Mouse (Mus musculus) limb, embryonic 12.5 days (tissue): ENCODE results near the gene Prr3. TPM values are rescaled to one million over a fixed set of nuclear protein-coding genes. Genes with fewer than 3 reads are reported as not detected.
A peak's percentile ranks its signal among the peaks of the same experiment; 100 is the strongest.

Experiments
- ATAC-seq: fragments of 200-750 bp; cut with Nextera tagmentation; 2 replicates; pipeline ENCODE4 v1.8.0; 2017; ENCODE audit warnings: low read depth, moderate TSS enrichment; ENCODE audit not compliant: insufficient number of reproducible peaks, insufficient read depth, low FRiP score, low TSS enrichment
- H3K27ac ChIP-seq: fragments of 300-500 bp; sonication (generic); 2 replicates; pipeline ENCODE4 v1.5.1; 2016; ENCODE audit warnings: mild to moderate bottlenecking, moderate library complexity
- H3K27me3 ChIP-seq: fragments of 300-500 bp; sonication (generic); 2 replicates; pipeline ENCODE4 v1.6.1; 2016; ENCODE audit warnings: mild to moderate bottlenecking, moderate library complexity
- H3K36me3 ChIP-seq: fragments of 300-500 bp; sonication (generic); 2 replicates; pipeline ENCODE4 v1.6.1; 2016; ENCODE audit warnings: mild to moderate bottlenecking, moderate library complexity
- H3K4me1 ChIP-seq: fragments of 300-500 bp; sonication (generic); replicated peaks from 2 replicates; pipeline ENCODE4 v1.6.1; 2016
- H3K4me2 ChIP-seq: fragments of 300-500 bp; sonication (generic); 2 replicates; pipeline ENCODE4 v1.6.1; 2016; ENCODE audit warnings: mild to moderate bottlenecking, moderate library complexity
- H3K4me3 ChIP-seq: fragments of 300-500 bp; sonication (generic); replicated peaks from 2 replicates; pipeline ENCODE4 v1.5.1; 2016; ENCODE audit warnings: mild to moderate bottlenecking
- H3K9ac ChIP-seq: fragments of 300-500 bp; sonication (generic); replicated peaks from 2 replicates; pipeline ENCODE4 v1.6.1; 2016; ENCODE audit warnings: mild to moderate bottlenecking, moderate library complexity
- H3K9me3 ChIP-seq: fragments of 300-500 bp; sonication (generic); 2 replicates; pipeline ENCODE4 v1.6.1; 2016; ENCODE audit warnings: mild to moderate bottlenecking, moderate library complexity
- WGBS: fragments of 180-500 bp; shearing (Covaris S2); methylation state at CpG from one replicate; pipeline ENCODE4 v1.1.7; 2016; 5-methylcytosine and 5-hydroxymethylcytosine counted together
- polyA plus RNA-seq: library from polyadenylated mRNA; unstranded; fragments of >200 nt; fragmentation: Nextera tagmentation; extraction: Ambion mirVana; gene quantifications from 2 replicates; pipeline ENCODE4 v1.2.1, GENCODE M21; 2016

Gene Prr3
- polyA plus RNA-seq = 39.0 and 46.2 TPM in 2 replicates

DNA sequence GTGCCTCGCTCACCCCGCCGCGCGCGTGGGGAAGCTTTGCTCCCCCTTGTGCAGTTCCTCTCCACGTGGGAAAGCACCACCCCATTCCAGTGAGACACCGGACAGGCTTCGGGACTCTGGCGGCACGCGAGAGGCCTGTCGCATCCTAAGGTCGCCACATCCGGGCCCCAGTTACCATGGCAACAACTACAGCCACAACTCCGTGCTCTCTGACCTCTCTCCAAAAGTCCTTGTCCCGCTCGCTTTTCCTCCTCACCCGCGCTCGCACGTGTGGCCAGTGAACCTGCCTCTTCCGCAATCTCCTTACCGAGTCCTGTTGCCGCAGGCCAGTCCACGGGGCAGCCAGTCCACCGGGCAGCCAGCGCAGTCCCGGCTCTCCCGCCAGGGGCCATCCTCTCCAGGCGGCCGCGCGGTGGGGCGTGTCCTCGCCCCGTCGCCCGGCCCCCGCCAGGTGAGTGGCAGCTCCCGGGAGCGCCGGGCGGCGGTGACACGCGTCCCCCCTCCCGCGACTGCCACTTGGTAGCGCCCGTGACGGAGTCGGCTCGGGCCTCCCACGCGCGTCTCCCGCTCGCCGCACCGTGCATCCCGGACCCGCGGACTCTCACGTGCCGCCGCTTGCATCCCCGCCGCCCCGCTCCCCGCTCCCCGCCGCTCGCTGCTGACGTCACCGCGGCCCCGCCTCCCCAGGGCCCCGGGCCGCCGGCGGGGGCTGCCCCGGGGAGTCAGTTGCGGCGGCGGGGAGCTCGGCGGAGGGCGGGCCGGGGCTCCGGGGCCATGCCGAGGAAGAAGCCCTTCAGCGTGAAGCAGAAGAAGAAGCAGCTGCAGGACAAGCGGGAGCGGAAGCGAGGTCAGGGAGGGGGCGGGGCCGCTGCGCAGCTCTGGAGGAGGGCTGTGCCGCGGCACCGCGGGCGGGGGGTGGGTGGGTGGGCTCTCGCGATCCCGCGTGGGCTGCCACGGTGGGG lies at the start of gene Prr3, which contains the start of gene Gnl1:
Gene Prr3 (minus strand): TSS at position 836 of the 962 bp plus-strand sequence.
Gene Gnl1 (plus strand): TSS at position 451 of the 962 bp plus-strand sequence.
- H3K4me1 ChIP-seq = peaks cover 22% of the 10 kb centered on the region
- H3K9ac ChIP-seq = peak within 1 kb of the TSS; percentile 83
- peak; percentile 86 for ATAC-seq
- H3K27me3 ChIP-seq = no peaks in the 10 kb centered on the region
- peaks cover 55% of the 10 kb centered on the region for H3K36me3 ChIP-seq
- no peaks in the 10 kb centered on the region for H3K9me3 ChIP-seq
- under 1% methylated on average over 102 of the region's 109 CpGs for WGBS
- peak within 1 kb of the TSS; percentile 95 for H3K27ac ChIP-seq
- H3K4me2 ChIP-seq = peak within 1 kb of the TSS; percentile 89
- H3K4me3 ChIP-seq = peak within 1 kb of the TSS; percentile 88

DNA sequence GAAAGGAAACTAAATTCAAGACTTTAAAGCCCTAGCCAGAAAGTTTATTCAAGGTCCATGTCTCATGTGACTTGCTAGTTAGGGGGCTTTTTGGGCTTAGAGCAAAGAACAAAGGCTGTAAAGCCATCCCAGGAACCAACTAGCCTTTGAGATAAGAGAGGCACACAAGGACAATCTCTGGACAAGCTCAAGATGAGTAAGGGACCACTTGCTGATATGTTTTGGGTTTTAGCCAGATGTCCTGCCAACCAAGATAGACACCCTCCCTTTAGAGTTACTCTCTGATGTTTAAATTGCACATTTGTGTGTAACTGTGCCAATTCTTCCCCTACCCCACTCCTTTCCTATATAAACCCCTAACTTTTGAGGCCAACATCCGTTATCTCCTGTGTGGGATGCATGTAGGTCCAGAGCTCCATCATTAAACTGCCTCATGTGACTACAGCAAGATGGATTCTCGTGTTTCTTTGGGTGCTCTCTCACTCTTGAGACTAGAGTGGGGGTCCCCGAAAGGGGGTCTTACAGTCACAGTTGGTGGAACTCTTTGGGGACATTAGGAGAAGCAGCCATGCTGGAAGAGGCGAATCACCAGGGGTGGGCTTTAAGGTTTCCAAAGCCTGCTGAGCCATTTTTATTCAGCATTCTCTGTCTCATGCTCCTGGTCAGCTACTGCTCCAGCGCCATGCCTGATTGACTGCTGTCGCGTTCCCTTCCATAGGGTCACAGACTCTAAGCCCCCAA lies 49.0 kb upstream of the Prr3 start:
- ATAC-seq = no peak
- H3K36me3 ChIP-seq = no peaks in the 10 kb centered on the region
- peaks cover 25% of the 10 kb centered on the region for H3K27me3 ChIP-seq
- H3K9me3 ChIP-seq = no peaks in the 10 kb centered on the region
- peaks cover 3% of the 10 kb centered on the region; the same call in 1 of the 2 replicates for H3K4me1 ChIP-seq
- H3K27ac ChIP-seq = no peak overlapping the region
- H3K4me3 ChIP-seq = no peak overlapping the region
- 83% methylated on average over 7 of the region's 7 CpGs for WGBS
- H3K9ac ChIP-seq = no peak overlapping the region
- H3K4me2 ChIP-seq = no peak overlapping the region

DNA sequence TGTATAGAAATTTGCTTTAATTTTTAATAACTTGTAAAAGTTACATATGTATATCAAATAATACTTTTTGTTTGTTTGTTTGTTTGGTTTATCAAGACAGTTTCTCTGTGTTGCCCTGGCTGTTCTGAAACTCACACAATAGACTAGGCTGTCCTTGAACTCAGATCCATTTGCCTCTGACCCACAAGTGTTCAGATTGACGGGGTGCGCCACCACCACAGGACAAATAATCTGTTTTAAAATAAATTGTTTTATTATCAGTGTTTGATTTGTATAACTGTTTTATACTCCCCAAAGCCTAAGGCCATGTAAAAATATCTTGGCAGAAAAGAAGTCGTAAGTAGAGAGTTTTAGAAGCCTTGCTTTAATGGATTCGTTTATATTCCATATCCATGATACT lies 47.6 kb upstream of the Prr3 start:
- peaks cover 3% of the 10 kb centered on the region; the same call in 1 of the 2 replicates for H3K4me1 ChIP-seq
- H3K27ac ChIP-seq = no peak overlapping the region
- no peak for ATAC-seq
- H3K4me2 ChIP-seq = no peak overlapping the region
- H3K9me3 ChIP-seq = no peaks in the 10 kb centered on the region
- no peaks in the 10 kb centered on the region for H3K36me3 ChIP-seq
- no peak overlapping the region for H3K9ac ChIP-seq
- 87% methylated on average over 4 of the region's 4 CpGs for WGBS
- no peak overlapping the region for H3K4me3 ChIP-seq
- H3K27me3 ChIP-seq = peaks cover 23% of the 10 kb centered on the region

DNA sequence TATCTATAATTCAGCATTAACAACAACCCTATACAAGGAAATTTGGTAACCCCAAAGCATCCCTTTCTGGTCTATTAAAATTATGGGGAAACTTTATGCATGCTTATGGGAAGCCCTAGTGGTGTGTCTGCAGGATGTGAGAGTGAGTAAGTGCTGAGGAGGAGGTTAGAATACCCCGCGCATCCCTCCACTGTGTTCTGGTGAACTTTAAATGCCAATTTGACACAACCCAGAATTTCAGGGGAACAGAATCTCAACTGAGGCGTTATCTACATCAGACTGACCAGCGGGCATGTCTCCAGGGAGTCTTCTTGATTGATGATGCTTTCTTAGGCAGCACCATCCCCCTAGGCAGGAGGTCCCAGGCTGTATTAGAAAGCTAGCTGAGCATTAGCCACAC lies 45.9 kb upstream of the Prr3 start:
- H3K4me3 ChIP-seq = no peak overlapping the region
- H3K4me2 ChIP-seq = no peak overlapping the region
- ATAC-seq = no peak
- no peaks in the 10 kb centered on the region for H3K9me3 ChIP-seq
- no peak overlapping the region for H3K9ac ChIP-seq
- 63% methylated on average over 4 of the region's 4 CpGs for WGBS
- H3K36me3 ChIP-seq = no peaks in the 10 kb centered on the region
- no peaks in the 10 kb centered on the region for H3K4me1 ChIP-seq
- peaks cover 7% of the 10 kb centered on the region; the same call in 1 of the 2 replicates for H3K27me3 ChIP-seq
- H3K27ac ChIP-seq = no peak overlapping the region

DNA sequence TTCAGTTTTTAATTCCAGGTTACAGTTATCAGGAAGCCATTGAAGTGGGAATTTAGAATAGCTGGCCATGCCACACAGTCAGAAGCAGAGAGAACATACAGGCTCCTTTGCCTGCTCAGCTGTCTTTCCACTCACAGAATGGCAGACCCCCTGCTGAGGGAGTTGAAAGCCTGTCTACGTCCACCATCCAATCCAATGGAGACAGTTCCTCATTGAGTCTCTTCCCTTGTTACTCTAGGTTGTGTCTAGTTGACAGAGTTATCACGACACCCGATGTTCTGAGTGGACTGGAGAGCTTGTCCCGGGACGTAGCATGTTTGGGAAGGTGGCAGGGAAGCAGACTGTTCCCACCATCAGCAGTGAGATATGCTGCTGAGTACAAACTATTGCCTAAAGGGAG lies 45.2 kb upstream of the Prr3 start:
- no peak overlapping the region for H3K9ac ChIP-seq
- no peaks in the 10 kb centered on the region for H3K9me3 ChIP-seq
- H3K4me2 ChIP-seq = no peak overlapping the region
- ATAC-seq = no peak
- H3K27ac ChIP-seq = no peak overlapping the region
- no peaks in the 10 kb centered on the region for H3K27me3 ChIP-seq
- WGBS = 79% methylated on average over 5 of the region's 5 CpGs
- peaks cover 6% of the 10 kb centered on the region; the same call in 1 of the 2 replicates for H3K4me1 ChIP-seq
- no peak overlapping the region for H3K4me3 ChIP-seq
- no peaks in the 10 kb centered on the region for H3K36me3 ChIP-seq

DNA sequence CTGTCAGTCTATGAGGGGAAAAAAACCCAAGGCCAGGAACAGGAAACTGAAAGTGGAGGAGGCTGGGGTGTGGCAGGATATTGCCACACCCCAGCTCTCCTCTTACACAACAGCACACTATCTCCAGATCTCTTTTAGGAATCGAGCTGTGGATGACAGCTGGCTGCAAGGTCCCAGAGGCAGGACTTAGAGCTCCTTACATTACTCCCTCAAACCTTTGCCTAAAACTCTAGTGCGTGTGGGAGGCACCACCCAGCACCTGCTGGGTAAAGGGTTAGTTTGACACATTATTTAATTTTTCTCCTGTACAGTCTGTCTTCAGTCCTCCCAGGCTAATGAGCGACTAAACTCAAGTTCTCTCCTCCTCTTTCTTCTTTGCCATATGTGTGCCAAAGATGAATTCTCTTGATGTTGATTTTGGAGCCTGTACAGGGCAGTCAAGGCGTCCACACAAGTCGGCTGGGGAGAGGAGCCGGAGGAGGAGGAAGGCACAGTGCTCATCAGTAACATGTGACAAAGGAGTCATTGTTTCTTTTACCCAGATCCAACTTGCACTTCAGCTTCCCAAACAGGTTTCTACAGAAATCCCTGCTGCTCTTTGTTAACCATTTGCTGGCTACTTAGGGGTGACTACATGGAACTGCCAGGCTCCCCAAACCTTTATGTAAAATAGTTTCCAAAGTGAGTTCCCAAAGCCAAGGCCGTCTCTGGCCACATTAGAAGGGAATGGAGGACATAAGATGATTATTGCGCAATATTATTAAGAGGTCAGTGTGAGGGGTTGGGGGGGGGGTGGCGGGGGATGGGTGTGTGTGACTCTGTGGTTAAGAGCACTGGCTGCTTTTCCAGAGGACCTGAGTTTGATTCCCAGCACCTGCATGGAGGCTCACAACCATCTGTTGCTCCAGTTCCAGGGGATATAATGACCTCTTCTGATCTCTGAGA lies 43.9 kb upstream of the Prr3 start:
- no peak for ATAC-seq
- 67% methylated on average over 9 of the region's 9 CpGs for WGBS
- Histone ChIP-seq H3K9me3 (no peaks in the 10 kb centered on the region), H3K4me3 (no peak overlapping the region), H3K9ac (no peak overlapping the region), H3K27me3 (no peaks in the 10 kb centered on the region), H3K4me2 (no peak overlapping the region), H3K4me1 (peaks cover 6% of the 10 kb centered on the region; the same call in 1 of the 2 replicates), H3K27ac (no peak overlapping the region), H3K36me3 (no peaks in the 10 kb centered on the region)

DNA sequence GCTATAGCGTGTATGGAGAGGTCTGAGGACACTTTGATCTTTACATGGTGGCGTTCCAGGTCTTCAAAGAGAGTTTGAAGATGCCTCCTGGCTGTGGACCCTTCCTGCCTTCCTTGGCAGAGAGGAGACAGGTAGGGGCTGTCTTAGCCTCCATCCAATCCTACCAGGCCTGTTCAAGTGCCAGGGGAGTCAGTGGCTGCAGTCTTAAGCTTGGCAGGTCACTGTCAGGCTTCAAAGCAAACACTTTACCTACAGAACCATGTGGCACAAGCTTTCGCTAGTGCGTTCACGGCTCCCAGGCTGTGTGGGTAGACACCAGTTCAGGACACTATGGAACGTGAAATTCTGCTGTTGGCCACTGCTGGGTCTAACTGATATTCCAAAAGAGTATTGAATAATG lies 42.9 kb upstream of the Prr3 start:
- Histone ChIP-seq H3K36me3 (no peaks in the 10 kb centered on the region), H3K4me1 (peaks cover 6% of the 10 kb centered on the region; the same call in 1 of the 2 replicates), H3K4me2 (no peak overlapping the region), H3K9ac (no peak overlapping the region), H3K27ac (no peak overlapping the region), H3K27me3 (no peaks in the 10 kb centered on the region), H3K9me3 (no peaks in the 10 kb centered on the region), H3K4me3 (no peak overlapping the region)
- WGBS = 84% methylated on average over 6 of the region's 6 CpGs
- ATAC-seq = no peak

DNA sequence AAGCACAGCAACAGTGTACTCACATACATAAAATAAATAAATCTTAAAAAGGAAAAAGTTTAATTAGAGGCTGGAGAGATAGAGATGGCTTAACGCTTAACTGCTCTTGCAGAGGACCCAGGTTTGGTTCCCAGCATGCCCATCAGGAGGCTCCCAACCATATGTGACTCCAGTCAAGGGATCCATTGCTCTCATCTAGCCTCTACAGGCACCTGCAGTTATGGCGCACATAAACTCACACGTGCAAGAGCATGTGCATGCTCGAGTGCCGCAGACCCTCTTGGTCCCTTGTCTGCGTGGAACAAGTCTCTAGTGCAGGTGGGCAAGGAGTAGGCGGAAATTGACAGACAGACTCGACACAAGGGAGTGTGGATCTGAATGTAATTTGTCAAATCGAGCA lies 42.1 kb upstream of the Prr3 start:
- Histone ChIP-seq H3K4me1 (peaks cover 6% of the 10 kb centered on the region; the same call in 1 of the 2 replicates), H3K36me3 (no peaks in the 10 kb centered on the region), H3K9ac (no peak overlapping the region), H3K27me3 (no peaks in the 10 kb centered on the region), H3K27ac (no peak overlapping the region), H3K4me3 (no peak overlapping the region), H3K4me2 (no peak overlapping the region), H3K9me3 (no peaks in the 10 kb centered on the region)
- 92% methylated on average over 9 of the region's 9 CpGs for WGBS
- no peak for ATAC-seq

DNA sequence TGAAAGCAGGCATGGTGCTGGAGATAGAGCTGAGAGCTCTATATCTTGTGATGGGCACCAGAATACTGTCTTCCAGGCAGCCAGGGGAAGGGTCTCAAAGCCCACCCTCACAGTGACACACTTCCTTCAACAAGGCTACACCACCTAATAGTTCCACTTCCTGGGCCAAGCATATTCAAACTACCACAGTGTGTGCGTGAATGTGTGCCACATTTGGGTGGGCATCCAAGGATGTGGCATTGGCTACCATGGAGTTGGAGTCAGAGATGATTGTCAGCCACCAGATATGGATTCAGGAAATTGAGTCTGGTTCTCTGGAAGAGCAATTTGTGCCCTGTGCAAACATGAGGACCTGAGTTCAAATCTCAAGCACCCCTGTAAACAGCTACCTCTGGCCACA lies 41.3 kb upstream of the Prr3 start:
- ATAC-seq = no peak
- peaks cover 6% of the 10 kb centered on the region; the same call in 1 of the 2 replicates for H3K4me1 ChIP-seq
- H3K27me3 ChIP-seq = no peaks in the 10 kb centered on the region
- no peak overlapping the region for H3K27ac ChIP-seq
- H3K9me3 ChIP-seq = no peaks in the 10 kb centered on the region
- H3K4me2 ChIP-seq = no peak overlapping the region
- WGBS = 83% methylated on average over 1 of the region's 1 CpGs
- H3K36me3 ChIP-seq = no peaks in the 10 kb centered on the region
- no peak overlapping the region for H3K9ac ChIP-seq
- no peak overlapping the region for H3K4me3 ChIP-seq

DNA sequence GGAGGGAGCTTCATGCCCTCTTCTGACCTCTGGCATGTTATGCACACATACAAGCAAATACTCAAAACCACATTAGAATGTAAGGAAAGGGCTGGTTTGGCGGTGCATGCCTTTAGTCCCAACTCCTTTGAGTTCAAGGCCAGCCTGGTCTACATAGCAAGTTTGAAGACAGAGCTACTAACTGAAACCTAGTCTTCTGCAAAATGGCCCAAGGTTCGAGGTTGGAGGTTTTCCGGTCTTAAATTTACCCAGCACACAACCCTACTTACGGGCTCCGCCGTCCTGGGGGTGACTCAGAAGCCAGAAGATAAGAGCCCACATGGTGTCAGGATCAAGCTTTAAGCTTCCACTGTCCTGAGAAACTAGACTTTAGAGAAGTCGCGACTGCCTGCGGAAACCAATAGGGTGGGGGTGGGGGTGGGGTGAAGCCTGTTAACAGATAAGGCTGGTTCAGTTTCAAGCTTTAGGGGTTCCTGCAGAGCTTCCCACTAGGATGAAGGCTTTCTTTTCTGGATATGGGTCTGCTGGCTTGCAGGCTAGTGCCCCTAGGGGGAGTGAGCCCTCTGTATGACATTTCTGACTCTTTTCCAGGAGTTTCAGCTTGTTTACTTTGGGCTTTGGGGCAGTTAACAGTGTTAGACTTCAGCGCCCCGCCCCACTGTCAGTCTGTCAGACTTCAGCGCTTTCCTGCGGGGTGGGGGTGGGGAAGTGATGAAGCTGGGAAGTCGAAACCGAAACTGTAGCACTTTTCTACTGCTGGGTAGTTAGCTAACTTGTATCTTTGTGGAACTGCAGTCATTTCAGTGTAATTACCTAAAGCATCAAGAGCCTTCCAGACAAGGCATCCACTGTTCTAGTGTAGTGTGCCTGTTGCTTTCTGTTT lies 40.4 kb upstream of the Prr3 start, which contains the start of gene H2-T24:
Gene H2-T24 (minus strand): TSS at position 370 of the 883 bp plus-strand sequence.
- Histone ChIP-seq H3K9ac (no peak within 1 kb of the TSS), H3K9me3 (no peaks in the 10 kb centered on the region), H3K4me3 (no peak within 1 kb of the TSS), H3K36me3 (peaks cover 5% of the 10 kb centered on the region; the same call in 1 of the 2 replicates), H3K27me3 (no peaks in the 10 kb centered on the region), H3K4me1 (peaks cover 6% of the 10 kb centered on the region; the same call in 1 of the 2 replicates), H3K27ac (0 out of 2 replicates have a peak within 1 kb of the TSS, but pooled peaks have one; percentile 29), H3K4me2 (peak within 1 kb of the TSS; percentile 35)
- ATAC-seq = no peak
- WGBS = 40% methylated on average over 15 of the region's 15 CpGs
